Mouse (Mus musculus): Measurements from ENCODE around the gene Fcgr1.

DNA sequence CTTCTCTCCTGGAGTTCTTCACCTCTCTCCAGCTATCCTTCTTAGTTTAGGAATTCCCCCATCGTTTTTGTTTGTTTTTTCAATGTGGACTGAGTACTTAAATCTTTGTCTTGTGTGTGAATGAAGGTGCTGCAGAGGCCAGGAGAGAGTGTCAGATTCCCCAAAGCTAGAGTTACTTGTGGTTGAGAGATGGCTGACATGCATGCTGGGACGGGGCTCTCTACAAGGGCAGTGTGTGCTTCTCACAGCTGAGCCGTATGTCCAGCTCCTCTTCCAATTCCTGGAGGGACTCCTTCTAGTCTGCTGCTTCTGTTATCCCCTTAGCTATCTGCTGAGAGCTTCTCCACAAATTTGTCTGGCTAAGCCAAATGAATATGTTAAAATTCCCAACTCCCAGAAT, 57.9 kb downstream of the Fcgr1 start:
- TF ChIP-seq POLR2A (IDR thresholded peaks at IDR 0.05; ENCODE audit: insufficient read length, low read depth) (no peak), MAX (IDR thresholded peaks at IDR 0.05; ENCODE audit: low read depth) (no peak), SRF (IDR thresholded peaks at IDR 0.05; ENCODE audit: control insufficient read depth, insufficient read length, low read depth) (no peak), MYOG (IDR thresholded peaks at IDR 0.05; ENCODE audit: control insufficient read depth in 1 of 3, insufficient read depth in 1 of 3, insufficient read length in 2 of 3, low read depth in 2 of 3) (no peak), USF1 (IDR thresholded peaks at IDR 0.05; ENCODE audit: low read depth) (no peak), TCF12 (IDR thresholded peaks at IDR 0.05; ENCODE audit: insufficient read depth, poor library complexity, severe bottlenecking) (no peak), CEBPB (IDR thresholded peaks at IDR 0.05; ENCODE audit: insufficient read depth, poor library complexity, severe bottlenecking) (no peak)
